In genomic region chr1:43730491-43730924, GRCm38 (mm10) we compare ENCODE assay signal across 10 mouse cellular contexts. TPM values are rescaled to one million over a fixed set of nuclear protein-coding genes. Genes with fewer than 3 reads are reported as not detected.
DNase-seq lines count a peak whose midpoint lies in the region; ATAC-seq and TF ChIP-seq lines count a peak whose summit lies in the region.
"Had no signal": no experiment of that assay in that cellular context is flagged by ENCODE, and none has a peak within 500 bp of the region (broad histone marks: within the 10 kb centered on the region; RNA-seq: fewer than 3 reads in every experiment).

Gene 1500015O10Rik (plus strand): TSS chr1:43730602.

- no peaks in the 10 kb centered on the region for H3K36me3 ChIP-seq in embryonic facial prominence, embryonic 13.5 days
- H3K36me3 ChIP-seq in embryonic facial prominence, embryonic 10.5 days (replicated peaks) = no peaks in the 10 kb centered on the region
- H3K36me3 ChIP-seq in kidney, embryonic 15.5 days = no peaks in the 10 kb centered on the region
- H3K36me3 ChIP-seq in limb, embryonic 14.5 days (ENCODE audit: control insufficient read depth, insufficient read depth, low read length) = no peaks in the 10 kb centered on the region
- H3K36me3 ChIP-seq: neural tube, embryonic 12.5 days had no signal

- H3K9me3 ChIP-seq in embryonic facial prominence, embryonic 13.5 days = peaks cover 6% of the 10 kb centered on the region; the same call in 1 of the 2 replicates
- H3K9me3 ChIP-seq in embryonic facial prominence, embryonic 10.5 days = no peaks in the 10 kb centered on the region
- H3K9me3 ChIP-seq in kidney, embryonic 15.5 days (replicated peaks) = no peaks in the 10 kb centered on the region
- no peaks in the 10 kb centered on the region for H3K9me3 ChIP-seq in limb, embryonic 14.5 days (ENCODE audit: control insufficient read depth, low read length)
- H3K9me3 ChIP-seq: neural tube, embryonic 12.5 days had no signal

- no peak within 1 kb of the TSS for H3K4me3 ChIP-seq in embryonic facial prominence, embryonic 13.5 days
- H3K4me3 ChIP-seq in embryonic facial prominence, embryonic 10.5 days = no peak within 1 kb of the TSS
- H3K4me3 ChIP-seq in kidney, embryonic 15.5 days (replicated peaks) = no peak within 1 kb of the TSS
- H3K4me3 ChIP-seq in limb, embryonic 14.5 days (replicated peaks; ENCODE audit: low read length) = peak within 1 kb of the TSS; percentile 18; the same call in 1 of the 2 replicates
- H3K4me3 ChIP-seq: erythroblast, embryonic 14.5 days; neural tube, embryonic 12.5 days had no signal

- DNase-seq in embryonic facial prominence, embryonic 10.5 days (ENCODE audit: low spot score) = no peak
- DNase-seq in cerebellum, adult 8-10 months = peak; percentile 27
- DNase-seq in gastrocnemius, postnatal 4 days (ENCODE audit: low spot score in 2 of 2) = peak; percentile 73 to 80
- peak; percentile 57 for DNase-seq in limb, embryonic 14.5 days (ENCODE audit: low spot score)
- peak; percentile 22 to 46 for DNase-seq in right cerebral cortex, postnatal 36 days (ENCODE audit: low spot score in 2 of 2)
- DNase-seq in embryo, embryonic 10.5 days (ENCODE audit: low spot score) = no peak

- H3K27me3 ChIP-seq in embryonic facial prominence, embryonic 13.5 days = no peaks in the 10 kb centered on the region
- H3K27me3 ChIP-seq in embryonic facial prominence, embryonic 10.5 days (replicated peaks; ENCODE audit: low read depth, poor library complexity, severe bottlenecking) = no peaks in the 10 kb centered on the region; the same call in 1 of the 2 replicates
- H3K27me3 ChIP-seq in kidney, embryonic 15.5 days = no peaks in the 10 kb centered on the region
- no peaks in the 10 kb centered on the region for H3K27me3 ChIP-seq in limb, embryonic 14.5 days (ENCODE audit: control insufficient read depth, insufficient read depth, low read length)
- H3K27me3 ChIP-seq: neural tube, embryonic 12.5 days had no signal

- peaks cover 17% of the 10 kb centered on the region for H3K4me1 ChIP-seq in embryonic facial prominence, embryonic 13.5 days
- H3K4me1 ChIP-seq in embryonic facial prominence, embryonic 10.5 days = peaks cover 3% of the 10 kb centered on the region; the same call in 1 of the 2 replicates
- H3K4me1 ChIP-seq in kidney, embryonic 15.5 days = peaks cover 6% of the 10 kb centered on the region
- peaks cover 18% of the 10 kb centered on the region for H3K4me1 ChIP-seq in limb, embryonic 14.5 days (ENCODE audit: control insufficient read depth, insufficient read depth, low read length)
- H3K4me1 ChIP-seq: neural tube, embryonic 12.5 days had no signal

- H3K4me2 ChIP-seq in embryonic facial prominence, embryonic 13.5 days = no peak within 1 kb of the TSS
- no peak within 1 kb of the TSS for H3K4me2 ChIP-seq in kidney, embryonic 15.5 days
- H3K4me2 ChIP-seq in limb, embryonic 14.5 days (replicated peaks; ENCODE audit: low read depth, low read length, severe bottlenecking) = peak within 1 kb of the TSS; percentile 39
- H3K4me2 ChIP-seq: neural tube, embryonic 12.5 days had no signal

- ATAC-seq in embryonic facial prominence, embryonic 13.5 days (ENCODE audit: insufficient number of reproducible peaks, insufficient read depth, low FRiP score, low TSS enrichment, low read depth) = peak; percentile 71
- ATAC-seq in kidney, embryonic 15.5 days (replicated peaks; ENCODE audit: low FRiP score) = 0 out of 2 replicates have a peak, but pooled peaks have one; percentile 49
- ATAC-seq in limb, embryonic 14.5 days (ENCODE audit: low FRiP score, low read depth) = peak; percentile 78

- TF ChIP-seq POLR2A in limb, embryonic 14.5 days (IDR thresholded peaks at IDR 0.05; ENCODE audit: borderline replicate concordance, extremely low read depth, insufficient read depth, insufficient read length) = no peak

- H3K27ac ChIP-seq in embryonic facial prominence, embryonic 13.5 days = peak within 1 kb of the TSS; percentile 49
- no peak within 1 kb of the TSS; the same call in 1 of the 2 replicates for H3K27ac ChIP-seq in embryonic facial prominence, embryonic 10.5 days (replicated peaks)
- H3K27ac ChIP-seq in kidney, embryonic 15.5 days = 0 out of 2 replicates have a peak within 1 kb of the TSS, but pooled peaks have one; percentile 14
- peak within 1 kb of the TSS; percentile 76 for H3K27ac ChIP-seq in limb, embryonic 14.5 days (replicated peaks; ENCODE audit: low read depth, low read length)
- H3K27ac ChIP-seq: neural tube, embryonic 12.5 days had no signal

- 61% methylated on average over 16 of the region's 16 CpGs for WGBS in embryonic facial prominence, embryonic 13.5 days
- WGBS in embryonic facial prominence, embryonic 10.5 days = 69% methylated on average over 16 of the region's 16 CpGs
- 58% methylated on average over 16 of the region's 16 CpGs for WGBS in kidney, embryonic 15.5 days
- WGBS in limb, embryonic 14.5 days = 50% methylated on average over 16 of the region's 16 CpGs

- H3K9ac ChIP-seq in embryonic facial prominence, embryonic 13.5 days = no peak within 1 kb of the TSS
- H3K9ac ChIP-seq in kidney, embryonic 15.5 days = no peak within 1 kb of the TSS
- no peak within 1 kb of the TSS; the same call in 1 of the 2 replicates for H3K9ac ChIP-seq in limb, embryonic 14.5 days (ENCODE audit: low read depth, low read length, severe bottlenecking)
- H3K9ac ChIP-seq: neural tube, embryonic 12.5 days had no signal

RNA-seq across cellular contexts. Expression of gene 1500015O10Rik, which starts in this region (rescaled TPM):
- polyA plus RNA-seq in embryonic facial prominence, embryonic 13.5 days (2015; fragmentation: Nextera tagmentation; extraction: Ambion mirVana) = 6.0 and 12.4 TPM in 2 replicates
- polyA plus RNA-seq in embryonic facial prominence, embryonic 10.5 days (2016; fragmentation: Nextera tagmentation; extraction: Ambion mirVana) = 0.23 TPM in 1 of 2 replicates, not detected in the other
- 10 to 100 TPM; 23.4 to 34.8 TPM for total RNA-seq in gastrocnemius, postnatal 4 days (2021)
- polyA plus RNA-seq in kidney, embryonic 15.5 days (2015; fragmentation: Nextera tagmentation; extraction: Ambion mirVana) = 8.4 and 10.6 TPM in 2 replicates
- polyA plus RNA-seq in limb, embryonic 14.5 days (2012; rRNA removed) = 44.1 and 45.4 TPM in 2 replicates
- 98.2 and 112 TPM in 2 replicates for polyA plus RNA-seq in limb, embryonic 14.5 days (2014; fragmentation: Nextera tagmentation; extraction: Ambion mirVana)
- polyA plus RNA-seq: erythroblast, embryonic 14.5 days had no signal

Comparison
In these comparisons a context has a peak if more than half of its experiments do, and no peak if none do; other contexts are left out.
1. DNase-seq: peak in cerebellum, adult 8-10 months (single experiment), gastrocnemius, postnatal 4 days (2 of 2), limb, embryonic 14.5 days (single experiment) and right cerebral cortex, postnatal 36 days (2 of 2); none in embryonic facial prominence, embryonic 10.5 days (single experiment) and embryo, embryonic 10.5 days (single experiment).
2. Peak in every context shown above with its lines, with median percentiles within 50 percentile points of each other: ATAC-seq.